Mouse (Mus musculus): ENCODE results near the gene Nadsyn1.

The Nadsyn1 gene

DNA sequence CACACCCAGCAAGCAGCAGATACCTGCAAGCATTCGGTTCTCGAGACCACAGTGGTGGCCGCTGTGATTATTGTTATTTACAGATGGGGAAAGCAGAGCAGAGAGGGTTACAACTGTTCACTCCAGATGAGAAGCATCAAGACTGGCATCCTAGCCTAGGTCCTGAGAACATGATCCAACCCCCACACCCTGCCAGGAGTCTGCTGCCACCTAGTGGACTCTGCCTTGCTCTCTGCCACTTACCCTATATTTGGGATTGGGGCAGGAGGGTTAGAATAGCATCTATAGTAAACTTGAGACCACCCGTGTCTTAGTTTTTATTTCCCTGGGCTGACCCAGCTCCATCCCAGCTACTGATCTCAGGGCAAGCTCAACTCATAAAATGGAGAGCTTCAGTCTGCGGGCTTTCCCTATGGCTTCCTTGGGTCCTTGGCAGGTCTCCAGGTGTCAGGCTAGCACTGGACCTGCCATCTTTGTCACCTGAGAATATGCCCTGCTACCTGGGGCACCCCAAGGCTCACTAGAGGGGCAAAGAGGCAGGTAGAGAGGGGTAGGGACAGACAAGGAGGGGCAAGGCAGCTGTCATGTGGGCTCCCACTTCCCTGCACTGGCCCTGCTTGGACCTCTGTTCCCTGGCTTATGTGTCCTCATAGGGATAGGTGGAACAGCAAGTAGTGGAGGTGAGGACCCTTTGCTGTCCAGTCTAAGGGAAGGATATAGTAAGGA lies 68.5 kb downstream of the Nadsyn1 start:
- DNase-seq: peak; percentile 53

DNA sequence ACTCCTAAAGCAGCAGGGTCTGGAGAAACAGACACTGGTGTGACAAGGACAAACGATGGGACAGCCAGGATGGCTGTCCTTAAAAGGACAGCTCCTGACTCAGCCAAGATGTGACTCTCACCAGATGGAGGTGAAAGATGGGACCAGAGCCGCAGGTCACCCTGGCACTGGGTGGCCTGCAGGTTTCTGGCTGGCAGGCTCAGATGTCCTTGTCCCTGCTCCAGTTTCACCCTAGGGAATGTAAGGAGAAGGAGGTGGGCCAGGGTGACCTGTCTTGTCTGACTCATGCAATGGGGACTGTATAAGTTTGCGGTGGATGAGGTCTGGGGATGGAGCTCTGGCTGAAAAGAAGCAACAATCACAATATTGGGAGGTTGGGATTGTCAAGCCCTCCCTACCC lies 70.0 kb downstream of the Nadsyn1 start:
- DNase-seq: peak; percentile 64

DNA sequence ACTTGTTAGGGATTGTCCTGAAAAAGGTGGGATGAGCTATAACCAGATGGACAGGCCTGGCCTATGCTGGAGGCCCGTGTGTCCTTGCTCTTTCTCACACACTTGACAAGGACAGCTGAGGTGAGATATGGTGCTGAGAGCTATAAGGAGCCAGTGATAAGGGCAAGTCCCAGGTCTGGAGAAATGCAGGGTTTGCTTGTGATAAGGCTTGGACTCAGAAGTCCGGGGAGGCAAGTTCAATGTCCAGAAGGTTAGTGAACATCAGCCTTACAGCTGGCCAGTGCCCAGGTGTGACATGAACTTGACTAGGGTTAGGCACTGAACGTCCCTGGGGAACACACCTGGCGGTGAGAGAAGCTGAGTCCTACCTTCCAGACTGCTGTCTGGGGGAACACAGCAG lies 70.6 kb downstream of the Nadsyn1 start:
- DNase-seq: no peak

DNA sequence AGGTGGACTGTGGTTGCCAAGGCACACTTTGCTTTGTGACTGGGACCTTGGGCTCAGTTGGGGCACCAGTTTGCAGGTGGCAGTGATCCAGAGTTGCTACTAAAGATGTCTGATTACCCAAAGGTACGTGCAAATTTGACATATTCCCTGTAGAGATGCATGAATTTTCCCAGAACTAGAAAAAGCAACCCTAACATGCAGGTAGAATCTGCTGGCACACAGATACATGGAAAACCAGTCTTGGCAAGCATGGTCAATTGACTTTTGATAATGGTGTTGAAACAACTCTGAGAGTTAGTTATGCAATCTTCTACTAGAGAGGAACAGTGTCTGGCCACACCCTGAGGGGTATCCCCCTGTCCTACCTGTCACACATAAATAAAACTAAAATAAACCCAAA lies 71.3 kb downstream of the Nadsyn1 start:
- DNase-seq: no peak

DNA sequence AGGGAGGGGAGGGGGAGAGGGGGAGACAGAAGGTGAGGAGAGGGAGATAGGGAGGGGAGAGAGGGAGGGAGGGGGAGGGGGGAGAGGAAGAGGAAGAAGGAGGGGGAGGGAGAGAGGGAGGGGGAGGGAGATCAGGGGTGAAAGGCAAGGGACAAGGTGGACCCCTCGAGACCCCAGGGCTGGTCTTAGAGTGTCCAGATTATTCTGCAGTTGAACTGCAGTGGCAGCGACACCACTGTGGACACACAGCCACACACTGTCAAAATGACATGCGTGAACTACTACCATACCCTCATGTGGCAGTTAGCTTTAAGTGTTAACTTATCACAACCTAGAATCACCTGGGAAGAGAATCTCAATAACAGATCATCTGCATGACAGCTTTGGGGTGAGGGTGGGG lies 73.6 kb downstream of the Nadsyn1 start:
- DNase-seq: no peak

DNA sequence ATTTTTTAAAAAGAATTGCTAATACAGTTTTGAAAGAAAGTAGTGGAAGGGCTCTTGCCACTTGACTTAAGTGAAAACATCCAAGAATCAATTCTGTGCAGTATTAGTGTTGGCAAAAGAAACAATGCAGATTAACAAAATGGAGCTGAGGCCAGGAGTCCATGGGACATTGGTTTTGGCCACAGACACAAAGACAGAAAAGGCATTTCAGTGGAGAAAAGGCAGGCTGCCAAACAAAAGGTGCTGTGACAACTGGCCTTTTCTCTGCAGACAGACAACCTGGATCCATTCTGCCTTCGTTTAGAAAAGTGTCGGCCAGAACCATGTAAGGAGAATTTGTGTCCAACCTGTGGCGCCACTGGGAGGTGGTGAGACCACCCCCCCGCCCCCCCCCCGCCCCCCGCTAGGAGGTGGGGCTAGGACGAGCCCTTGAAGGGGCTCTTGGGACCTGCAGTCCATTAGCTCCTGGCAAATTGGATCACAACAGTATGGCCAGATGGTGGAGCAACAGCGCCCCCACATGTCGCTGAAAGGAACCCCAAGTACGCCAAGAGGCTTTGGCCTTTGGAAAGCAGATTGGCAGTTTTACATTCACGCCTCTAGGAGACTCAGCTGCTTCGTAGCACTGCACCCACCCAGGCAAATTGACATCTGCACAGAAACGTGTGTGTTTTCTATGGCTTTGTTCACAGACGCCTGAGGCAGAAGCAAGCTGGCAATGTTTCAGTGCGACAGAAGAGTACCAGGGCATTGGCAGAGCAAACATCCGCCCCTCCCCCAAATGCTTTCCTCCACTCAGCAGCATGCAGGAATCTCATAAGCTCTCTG lies 74.4 kb downstream of the Nadsyn1 start:
- peak; percentile 82 for DNase-seq
